In genomic region chr10:118000591-118000990, GRCm38 (mm10) we compare ENCODE assay signal across 25 mouse cellular contexts.
"Had no signal": no experiment of that assay in that cellular context is flagged by ENCODE, and none has a peak within 500 bp of the region (broad histone marks: within the 10 kb centered on the region; RNA-seq: fewer than 3 reads in every experiment).

No protein-coding gene starts in this region.

- DNase-seq: gastrocnemius, postnatal 14 days; gastrocnemius, postnatal 36 days; heart, adult 18-20 months; heart, postnatal 14 days; heart, postnatal 36 days; kidney, adult 11 months; kidney, adult 2 months; kidney, adult 9 months; kidney, postnatal 14 days; kidney, postnatal 36 days; layer of hippocampus, adult 9-11 months; layer of hippocampus, postnatal 36 days; left cerebral cortex, postnatal 4 days had no signal

- H3K36me3 ChIP-seq: heart, embryonic 13.5 days; heart, embryonic 15.5 days; hindbrain, embryonic 13.5 days; hindbrain, embryonic 15.5 days; kidney, embryonic 15.5 days; limb, embryonic 13.5 days; limb, embryonic 15.5 days; liver, embryonic 12.5 days had no signal

- H3K27me3 ChIP-seq: heart, embryonic 13.5 days; heart, embryonic 15.5 days; hindbrain, embryonic 13.5 days; hindbrain, embryonic 15.5 days; kidney, embryonic 15.5 days; limb, embryonic 13.5 days; limb, embryonic 15.5 days; liver, embryonic 12.5 days had no signal

- H3K9ac ChIP-seq: heart, embryonic 13.5 days; heart, embryonic 15.5 days; hindbrain, embryonic 13.5 days; hindbrain, embryonic 15.5 days; kidney, embryonic 15.5 days; limb, embryonic 13.5 days; limb, embryonic 15.5 days; liver, embryonic 12.5 days had no signal

- H3K4me3 ChIP-seq: heart, embryonic 13.5 days; heart, embryonic 15.5 days; hindbrain, embryonic 13.5 days; hindbrain, embryonic 15.5 days; kidney, embryonic 15.5 days; limb, embryonic 13.5 days; limb, embryonic 15.5 days; liver, embryonic 12.5 days had no signal

- ATAC-seq: hindbrain, postnatal 0 days; intestine, embryonic 16.5 days; liver, embryonic 12.5 days had no signal

- H3K27ac ChIP-seq: heart, embryonic 13.5 days; heart, embryonic 15.5 days; hindbrain, embryonic 13.5 days; hindbrain, embryonic 15.5 days; hindbrain, postnatal 0 days; kidney, embryonic 15.5 days; kidney, postnatal 0 days; limb, embryonic 13.5 days; limb, embryonic 15.5 days; liver, embryonic 12.5 days had no signal

- H3K9me3 ChIP-seq: heart, embryonic 15.5 days; hindbrain, embryonic 13.5 days; hindbrain, embryonic 15.5 days; kidney, embryonic 15.5 days; limb, embryonic 13.5 days; limb, embryonic 15.5 days; liver, embryonic 12.5 days had no signal

- H3K4me2 ChIP-seq: heart, embryonic 11.5 days; heart, embryonic 13.5 days; heart, embryonic 15.5 days; hindbrain, embryonic 13.5 days; hindbrain, embryonic 15.5 days; kidney, embryonic 15.5 days; limb, embryonic 13.5 days; limb, embryonic 15.5 days; liver, embryonic 12.5 days had no signal
